Mouse (Mus musculus) stomach, embryonic 14.5 days (tissue): ENCODE data around the gene Mbnl1. TPM values are rescaled to one million over a fixed set of nuclear protein-coding genes. Genes with fewer than 3 reads are reported as not detected.
"Not testable (repeated sequence)": the region's sequence is repeated elsewhere in the genome, so short reads cannot be mapped to it uniquely, and the experiment has no call there.

Experiments
- ATAC-seq: fragments of 200-750 bp; cut with Nextera tagmentation; 2 replicates; pipeline ENCODE4 v1.8.0; 2017; ENCODE audit warnings: low read depth, moderate TSS enrichment; ENCODE audit not compliant: insufficient number of reproducible peaks, insufficient read depth, low FRiP score
- H3K27ac ChIP-seq: fragments of 300-500 bp; sonication (generic); 2 replicates; pipeline ENCODE4 v1.5.1; 2014; ENCODE audit warnings: mild to moderate bottlenecking, low read length, moderate library complexity, mixed read lengths
- H3K27me3 ChIP-seq: fragments of 300-500 bp; sonication (generic); 2 replicates; pipeline ENCODE4 v1.6.1; 2014; ENCODE audit warnings: low read length, control low read depth, mixed read lengths; ENCODE audit not compliant: control insufficient read depth, insufficient read depth
- H3K36me3 ChIP-seq: fragments of 300-500 bp; sonication (generic); 2 replicates; pipeline ENCODE4 v1.6.1; 2014; ENCODE audit warnings: mild to moderate bottlenecking, control low read depth, low read length, moderate library complexity, mixed read lengths; ENCODE audit not compliant: control insufficient read depth, insufficient read depth
- H3K4me1 ChIP-seq: fragments of 300-500 bp; sonication (generic); 2 replicates; pipeline ENCODE4 v1.6.1; 2014; ENCODE audit warnings: low read length, control low read depth, mixed read lengths; ENCODE audit not compliant: control insufficient read depth, insufficient read depth
- H3K4me2 ChIP-seq: fragments of 300-500 bp; sonication (generic); replicated peaks from 2 replicates; pipeline ENCODE4 v1.6.1; 2014; ENCODE audit warnings: low read depth, low read length, control low read depth
- H3K4me3 ChIP-seq: fragments of 300-500 bp; sonication (generic); 2 replicates; pipeline ENCODE4 v1.5.1; 2014; ENCODE audit warnings: low read depth, low read length, control low read depth
- H3K9ac ChIP-seq: fragments of 300-500 bp; sonication (generic); replicated peaks from 2 replicates; pipeline ENCODE4 v1.6.1; 2014; ENCODE audit warnings: low read depth, mild to moderate bottlenecking, control low read depth, low read length, moderate library complexity, mixed read lengths
- H3K9me3 ChIP-seq: fragments of 300-500 bp; sonication (generic); 2 replicates; pipeline ENCODE4 v1.6.1; 2016; ENCODE audit warnings: low read depth, low read length, control low read depth; ENCODE audit not compliant: control insufficient read depth
- WGBS: fragments of 180-500 bp; shearing (Covaris S2); extraction: QIAGEN DNeasy Blood & Tissue Kit; methylation state at CpG from one replicate; pipeline ENCODE4 v1.1.7; 2014; 5-methylcytosine and 5-hydroxymethylcytosine counted together
- polyA plus RNA-seq: library from polyadenylated mRNA; unstranded; fragments of >200 nt; fragmentation: Nextera tagmentation; extraction: Ambion mirVana; gene quantifications from 2 replicates; pipeline ENCODE4 v1.2.1, GENCODE M21; 2014

Gene Mbnl1
- polyA plus RNA-seq, 1 experiment from 2014 or later, result 151 TPM

DNA sequence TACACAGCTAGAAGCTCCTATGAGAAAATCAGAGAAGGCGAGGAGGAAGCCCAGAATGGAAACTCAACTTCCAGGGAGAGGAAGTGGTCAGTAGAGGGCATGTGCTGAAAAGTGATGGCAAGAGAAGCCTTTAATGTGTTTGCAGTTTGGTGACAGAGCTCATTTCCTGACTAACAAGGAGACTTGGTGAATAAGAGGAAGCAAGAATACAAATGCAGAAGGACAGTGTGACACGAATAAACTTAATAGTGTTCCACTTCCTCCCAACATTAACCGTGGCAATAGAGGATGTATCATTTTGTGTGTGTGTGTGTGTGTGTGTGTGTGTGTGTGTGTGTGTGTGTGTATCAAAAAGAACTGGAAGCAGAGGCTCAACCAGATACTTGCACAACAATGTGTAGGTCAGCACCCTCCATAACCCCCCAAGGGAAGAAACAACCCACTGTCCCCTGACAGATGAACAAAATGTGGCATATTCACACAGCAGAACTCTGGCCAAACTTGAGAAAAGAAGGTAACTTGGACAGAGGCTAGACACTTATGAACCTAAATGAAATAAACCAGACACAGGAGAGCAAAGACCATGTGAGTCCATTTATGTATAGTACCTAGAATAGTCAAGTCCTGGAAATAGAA is 3.3 kb upstream of the Mbnl1 start:
- H3K4me3 ChIP-seq, ATAC-seq, H3K36me3 ChIP-seq, H3K4me2 ChIP-seq, H3K9ac ChIP-seq, H3K27me3 ChIP-seq, H3K9me3 ChIP-seq, H3K4me1 ChIP-seq, H3K27ac ChIP-seq: not testable (repeated sequence)
- WGBS, result 74% methylated on average over 2 of the region's 3 CpGs

DNA sequence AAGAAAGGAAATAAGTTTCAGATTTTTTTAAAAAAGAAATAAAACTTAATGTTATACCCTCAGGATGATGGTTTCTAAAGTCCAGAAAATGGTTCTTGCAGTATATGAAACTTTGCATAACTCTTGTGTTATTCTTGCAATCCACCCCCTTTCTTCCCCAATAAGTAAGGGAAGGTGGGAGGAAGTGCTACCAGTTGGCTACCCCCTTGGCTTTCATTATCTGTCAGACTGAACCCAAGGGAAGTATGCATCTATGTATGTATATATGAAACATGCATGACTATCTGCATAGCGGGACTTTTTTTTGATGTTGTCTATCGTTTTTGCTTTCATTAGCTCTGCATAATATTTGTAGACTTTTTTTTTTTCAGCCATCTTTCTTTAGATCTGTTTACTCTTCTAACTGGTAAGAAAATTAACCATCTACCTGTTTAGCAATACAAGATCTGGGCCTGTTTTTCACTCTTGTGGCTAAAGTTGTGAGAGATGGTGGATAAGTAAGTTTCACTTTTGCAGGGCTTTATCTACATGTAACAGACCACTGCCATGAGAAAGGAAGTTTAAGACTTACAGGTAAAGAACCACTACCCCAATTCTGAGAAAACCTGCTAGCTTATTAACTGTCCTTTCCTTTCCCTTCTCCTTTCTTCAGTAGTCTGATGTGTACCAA is 484 bp upstream of the Mbnl1 start:
- Histone ChIP-seq H3K9me3 (no peaks in the 10 kb centered on the region), H3K4me3 (no peak overlapping the region), H3K4me2 (no peak overlapping the region), H3K9ac (no peak overlapping the region), H3K36me3 (no peaks in the 10 kb centered on the region), H3K27ac (no peak overlapping the region), H3K27me3 (no peaks in the 10 kb centered on the region), H3K4me1 (no peaks in the 10 kb centered on the region)
- 85% methylated on average over 2 of the region's 2 CpGs for WGBS
- ATAC-seq, result no peak

DNA sequence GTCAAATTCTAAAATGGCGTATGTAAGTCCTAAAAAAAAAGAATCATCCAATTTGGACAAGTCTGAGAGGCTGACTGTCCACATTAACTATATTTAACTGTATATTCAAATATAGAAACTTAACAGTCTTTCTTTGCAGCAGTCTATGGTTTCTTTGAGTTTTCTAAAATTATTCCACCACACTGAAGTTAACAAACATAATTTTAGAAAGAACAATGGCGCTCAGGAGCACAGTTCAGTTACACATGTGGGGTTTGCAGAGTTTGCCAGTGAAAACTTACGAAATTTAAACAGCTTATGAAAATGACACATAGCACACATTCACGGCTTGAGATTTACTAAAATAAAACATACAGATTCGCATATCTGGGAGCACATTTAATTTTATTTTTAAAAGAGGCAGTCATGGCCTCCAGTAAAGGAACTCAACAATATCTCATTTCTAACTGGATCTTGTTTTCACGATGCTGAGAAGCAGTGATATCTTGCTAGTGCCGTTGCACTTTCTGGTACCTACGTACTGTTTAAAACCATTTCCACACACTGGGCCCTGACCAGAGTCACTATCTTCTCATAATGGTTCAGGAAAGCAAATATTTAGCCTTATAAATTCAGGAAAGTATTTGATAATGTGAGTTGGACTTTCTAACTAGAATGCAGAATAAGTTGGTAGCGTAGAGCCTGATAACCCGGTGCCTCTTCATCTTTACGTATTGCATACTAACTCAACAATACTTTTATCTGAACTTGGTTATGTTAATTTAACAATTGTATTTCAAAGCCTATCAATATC is 1.4 kb downstream of the Mbnl1 start:
- H3K4me1 ChIP-seq, result no peaks in the 10 kb centered on the region
- 89% methylated on average over 11 of the region's 11 CpGs for WGBS
- no peak for ATAC-seq

DNA sequence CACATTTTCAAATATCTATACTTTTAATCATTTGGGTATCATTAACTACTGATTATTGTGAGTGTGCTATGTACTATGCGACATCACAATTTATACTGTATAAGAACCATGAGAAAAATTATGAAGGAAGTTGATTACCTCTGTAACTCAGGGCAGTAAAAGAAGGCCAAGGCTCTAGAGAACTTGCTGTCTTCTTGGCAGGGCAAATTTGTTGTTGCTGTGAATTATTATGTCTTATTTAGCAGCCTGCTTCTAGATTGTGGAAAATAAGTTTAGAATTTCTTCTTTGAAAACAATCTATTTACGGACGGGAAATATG is 2.0 kb downstream of the Mbnl1 start:
- Histone ChIP-seq H3K27me3 (no peaks in the 10 kb centered on the region), H3K4me1 (no peaks in the 10 kb centered on the region), H3K4me2 (no peak overlapping the region), H3K9ac (no peak overlapping the region), H3K36me3 (no peaks in the 10 kb centered on the region), H3K9me3 (no peaks in the 10 kb centered on the region), H3K4me3 (no peak overlapping the region), H3K27ac (no peak overlapping the region)
- ATAC-seq, result no peak
- 95% methylated on average over 3 of the region's 3 CpGs for WGBS

More for the DNA sequence above, 1.4 kb downstream of the Mbnl1 start:
- H3K4me2 ChIP-seq, result no peak overlapping the region
- H3K9me3 ChIP-seq, result no peaks in the 10 kb centered on the region
- H3K27me3 ChIP-seq, result no peaks in the 10 kb centered on the region
- H3K9ac ChIP-seq, result no peak overlapping the region
- H3K27ac ChIP-seq, result no peak overlapping the region
- no peaks in the 10 kb centered on the region for H3K36me3 ChIP-seq
- no peak overlapping the region for H3K4me3 ChIP-seq

DNA sequence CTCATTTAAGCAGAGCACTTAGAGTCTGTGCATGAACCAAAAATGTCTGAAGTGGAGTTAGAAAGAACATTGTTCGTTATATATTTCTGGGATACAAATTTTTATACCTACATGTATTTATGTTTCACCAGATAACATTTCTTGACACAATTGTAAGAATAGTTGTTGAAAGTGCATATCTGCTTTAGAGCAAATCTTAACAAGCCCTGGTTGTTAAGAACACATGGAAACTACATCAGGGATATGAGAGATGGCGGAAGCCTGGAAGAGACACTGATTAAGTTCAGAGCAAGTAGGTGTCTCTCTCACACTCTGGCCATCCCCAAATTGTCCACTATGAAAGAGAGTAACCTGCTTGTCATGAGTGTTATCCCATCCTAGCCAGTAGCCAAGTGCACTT is 2.4 kb downstream of the Mbnl1 start:
- no peak overlapping the region for H3K9ac ChIP-seq
- no peaks in the 10 kb centered on the region for H3K9me3 ChIP-seq
- no peaks in the 10 kb centered on the region for H3K4me1 ChIP-seq
- no peak for ATAC-seq
- H3K4me3 ChIP-seq, result no peak overlapping the region
- H3K36me3 ChIP-seq, result no peaks in the 10 kb centered on the region
- no peak overlapping the region for H3K27ac ChIP-seq
- WGBS, result 97% methylated on average over 2 of the region's 2 CpGs
- no peaks in the 10 kb centered on the region for H3K27me3 ChIP-seq
- no peak overlapping the region for H3K4me2 ChIP-seq

DNA sequence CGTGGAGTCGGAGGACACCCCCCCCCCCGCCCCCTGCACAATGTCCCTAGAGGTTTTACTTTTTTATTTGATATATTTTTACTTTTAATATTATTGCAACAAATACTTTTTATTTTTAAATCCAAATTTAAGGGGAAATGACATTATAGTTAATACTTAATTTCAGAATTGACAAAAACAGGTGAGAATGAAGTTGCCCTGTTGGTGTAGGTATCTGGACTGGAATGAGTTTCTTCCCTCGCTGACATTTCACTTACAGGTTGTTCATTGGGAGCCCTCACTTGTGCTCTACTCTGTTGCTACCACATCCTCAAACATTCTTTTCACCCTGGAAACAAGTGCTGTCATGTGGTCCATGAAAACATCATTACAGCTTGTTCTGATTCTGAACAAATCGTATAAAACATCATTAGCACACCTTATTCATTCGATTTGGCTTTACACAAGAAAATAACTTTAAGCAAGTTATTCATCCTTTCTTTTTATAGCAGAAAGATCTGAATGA is 4.2 kb downstream of the Mbnl1 start:
- no peaks in the 10 kb centered on the region for H3K4me1 ChIP-seq
- no peak for ATAC-seq
- H3K27me3 ChIP-seq, result no peaks in the 10 kb centered on the region
- no peak overlapping the region for H3K27ac ChIP-seq
- H3K9me3 ChIP-seq, result no peaks in the 10 kb centered on the region
- no peak overlapping the region for H3K4me2 ChIP-seq
- no peaks in the 10 kb centered on the region for H3K36me3 ChIP-seq
- H3K4me3 ChIP-seq, result no peak overlapping the region
- WGBS, result 85% methylated on average over 6 of the region's 6 CpGs
- no peak overlapping the region for H3K9ac ChIP-seq

DNA sequence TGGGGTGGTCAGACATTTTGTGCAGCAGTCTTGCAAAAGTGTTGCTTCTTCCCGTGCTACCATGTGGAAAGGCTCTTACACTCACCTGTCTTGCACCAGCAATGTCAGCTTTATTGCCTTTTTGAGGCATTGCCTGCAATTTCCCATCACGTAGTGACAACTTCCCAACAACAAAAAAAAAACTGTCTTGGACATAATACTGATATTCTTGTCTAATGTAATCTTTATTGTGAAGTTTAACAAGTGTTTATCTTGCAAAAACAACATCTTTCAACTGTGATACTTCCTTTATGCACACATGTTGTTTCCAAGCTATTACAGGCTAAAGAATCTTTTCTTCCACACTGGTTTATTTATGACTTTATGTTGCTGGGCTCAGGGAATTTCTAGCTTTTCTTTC is 5.8 kb downstream of the Mbnl1 start:
- H3K4me1 ChIP-seq, result no peaks in the 10 kb centered on the region
- H3K9ac ChIP-seq, result no peak overlapping the region
- H3K4me3 ChIP-seq, result no peak overlapping the region
- H3K36me3 ChIP-seq, result no peaks in the 10 kb centered on the region
- no peak overlapping the region for H3K4me2 ChIP-seq
- H3K27ac ChIP-seq, result no peak overlapping the region
- no peaks in the 10 kb centered on the region for H3K27me3 ChIP-seq
- 39% methylated on average over 2 of the region's 2 CpGs for WGBS
- no peaks in the 10 kb centered on the region for H3K9me3 ChIP-seq
- no peak for ATAC-seq

DNA sequence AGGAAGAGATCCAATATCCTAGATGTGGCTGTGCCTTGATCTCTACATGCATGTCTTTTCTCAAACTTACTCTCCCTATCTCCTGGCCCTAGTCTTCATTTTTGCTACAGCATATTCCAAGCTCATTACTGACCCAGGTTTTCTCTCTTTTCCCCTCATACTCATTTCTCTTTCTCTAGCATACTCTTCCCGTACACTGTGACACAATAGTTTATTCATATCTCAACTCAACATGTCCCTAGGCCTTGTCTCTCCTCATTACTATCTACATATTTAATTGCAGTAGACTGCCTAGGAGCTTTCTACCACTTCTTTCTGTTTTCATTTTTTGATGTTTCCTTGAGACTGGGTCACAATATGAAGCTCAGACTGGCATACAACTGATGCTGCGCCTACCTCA is 8.1 kb downstream of the Mbnl1 start:
- Histone ChIP-seq H3K27me3 (no peaks in the 10 kb centered on the region), H3K27ac (no peak overlapping the region), H3K4me2 (no peak overlapping the region), H3K9me3 (no peaks in the 10 kb centered on the region), H3K4me3 (no peak overlapping the region), H3K4me1 (no peaks in the 10 kb centered on the region), H3K36me3 (no peaks in the 10 kb centered on the region), H3K9ac (no peak overlapping the region)
- no peak for ATAC-seq
- WGBS, result 82% methylated on average over 2 of the region's 2 CpGs
